Mouse (Mus musculus) heart, postnatal 0 days (tissue): ENCODE results near the gene Ctdspl. TPM values are rescaled to one million over a fixed set of nuclear protein-coding genes. Genes with fewer than 3 reads are reported as not detected.

ENCODE experiments used
- ATAC-seq: fragments of 200-750 bp; cut with Nextera tagmentation; 2 replicates; pipeline ENCODE4 v1.8.0; 2017; ENCODE audit warnings: low read depth, moderate number of reproducible peaks, moderate library complexity; ENCODE audit not compliant: insufficient read depth
- DNase-seq: peaks from one replicate; pipeline ENCODE4 v3.0.0-alpha.2; 2016; ENCODE audit warnings: low spot score
- H3K27ac ChIP-seq: fragments of 300-500 bp; sonication (generic); 2 replicates; pipeline ENCODE4 v1.5.1; 2014; ENCODE audit warnings: low read depth, mild to moderate bottlenecking
- H3K27me3 ChIP-seq: fragments of 300-500 bp; sonication (generic); 2 replicates; pipeline ENCODE4 v1.6.1; 2014; ENCODE audit warnings: low read length, mixed read lengths; ENCODE audit not compliant: control insufficient read depth, insufficient read depth
- H3K36me3 ChIP-seq: fragments of 300-500 bp; sonication (generic); replicated peaks from 2 replicates; pipeline ENCODE4 v1.6.1; 2014; ENCODE audit warnings: low read length, mixed read lengths; ENCODE audit not compliant: control insufficient read depth, insufficient read depth
- H3K4me1 ChIP-seq: fragments of 300-500 bp; sonication (generic); 2 replicates; pipeline ENCODE4 v1.6.1; 2014; ENCODE audit warnings: antibody characterized with exemption; ENCODE audit not compliant: control insufficient read depth, insufficient read depth
- H3K4me2 ChIP-seq: fragments of 300-500 bp; sonication (generic); 2 replicates; pipeline ENCODE4 v1.6.1; 2014; ENCODE audit warnings: low read depth, mild to moderate bottlenecking, low read length, moderate library complexity
- H3K4me3 ChIP-seq: fragments of 300-500 bp; sonication (generic); 2 replicates; pipeline ENCODE4 v1.5.1; 2014; ENCODE audit warnings: low read depth, low read length
- H3K9ac ChIP-seq: fragments of 300-500 bp; sonication (generic); replicated peaks from 2 replicates; pipeline ENCODE4 v1.6.1; 2014; ENCODE audit warnings: low read depth, low read length, mixed read lengths
- H3K9me3 ChIP-seq: fragments of 300-500 bp; sonication (generic); replicated peaks from 2 replicates; pipeline ENCODE4 v1.6.1; 2016; ENCODE audit warnings: low read length; ENCODE audit not compliant: control insufficient read depth
- CTCF ChIP-seq: IDR thresholded peaks from 2 replicates; pipeline ENCODE4 v1.5.1; 2016; ENCODE audit warnings: antibody characterized with exemption, control low read depth, low read depth
- EP300 ChIP-seq: IDR thresholded peaks from 2 replicates; pipeline ENCODE4 v1.6.1; 2016; ENCODE audit warnings: antibody characterized with exemption, low read depth
- WGBS: fragments of 180-500 bp; shearing (Covaris S2); extraction: QIAGEN DNeasy Blood & Tissue Kit; methylation state at CpG from one replicate; pipeline ENCODE4 v1.1.7; 2014; 5-methylcytosine and 5-hydroxymethylcytosine counted together
- polyA plus RNA-seq: library from polyadenylated mRNA; unstranded; fragments of >200 nt; fragmentation: Nextera tagmentation; extraction: Ambion mirVana; gene quantifications from 2 replicates; pipeline ENCODE4 v1.2.1, GENCODE M21; 2015
- total RNA-seq: library from RNA; depleted of rRNA; stranded (reverse); fragments of >200 nt; gene quantifications from 2 replicates; pipeline ENCODE4 v1.2.3, GENCODE M21; 2014; ENCODE audit warnings: low replicate concordance

Gene Ctdspl
- total and polyA plus RNA-seq, 2 experiments from 2014 or later: 4.3 to 12.6 TPM

DNA sequence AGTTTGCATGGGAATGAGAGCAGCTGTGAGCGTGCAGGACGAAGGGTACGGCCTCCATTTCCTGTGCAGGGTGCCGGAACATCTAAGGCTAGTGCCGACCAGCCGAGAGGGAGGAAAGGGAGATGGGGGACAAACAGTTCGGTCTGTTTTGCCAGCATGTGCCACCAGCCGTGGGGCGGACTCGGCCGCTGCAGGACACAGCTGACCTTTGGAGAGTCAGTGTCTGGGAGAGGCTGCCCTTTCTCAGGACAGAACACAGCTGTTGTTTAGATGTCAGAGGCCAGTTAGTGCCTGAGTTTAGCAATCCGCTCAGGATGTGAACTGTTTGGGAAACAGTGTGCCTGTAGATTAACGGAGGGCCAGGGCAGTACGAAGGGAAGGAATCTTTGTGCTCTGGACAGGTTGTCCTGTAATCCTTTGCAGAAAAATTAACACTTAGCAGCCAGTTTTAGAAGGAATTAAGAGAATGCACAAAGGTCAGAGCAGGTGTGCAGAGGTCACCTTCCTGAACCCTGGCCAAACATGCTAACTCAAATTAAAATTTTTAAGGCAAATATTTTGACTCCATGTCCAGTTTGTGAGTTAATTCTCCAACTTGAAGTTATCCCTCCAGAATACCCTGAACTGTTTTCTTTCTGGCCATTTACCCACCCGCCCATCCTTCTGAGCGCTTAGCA lies 34.3 kb downstream of the Ctdspl start:
- Histone ChIP-seq H3K27ac (peak overlapping the region; percentile 17; the same call in 1 of the 2 replicates), H3K4me1 (0 out of 2 replicates have a peak, but pooled peaks cover 14% of the 10 kb centered on the region), H3K9ac (no peak overlapping the region; the same call in 1 of the 2 replicates), H3K27me3 (no peaks in the 10 kb centered on the region), H3K4me2 (peak overlapping the region; percentile 21), H3K36me3 (no peaks in the 10 kb centered on the region), H3K4me3 (no peak overlapping the region), H3K9me3 (no peaks in the 10 kb centered on the region)
- WGBS: 36% methylated on average over 16 of the region's 16 CpGs
- peak; percentile 40 for ATAC-seq
- DNase-seq: no peak
- no peak for TF ChIP-seq EP300
- TF ChIP-seq CTCF: no peak

DNA sequence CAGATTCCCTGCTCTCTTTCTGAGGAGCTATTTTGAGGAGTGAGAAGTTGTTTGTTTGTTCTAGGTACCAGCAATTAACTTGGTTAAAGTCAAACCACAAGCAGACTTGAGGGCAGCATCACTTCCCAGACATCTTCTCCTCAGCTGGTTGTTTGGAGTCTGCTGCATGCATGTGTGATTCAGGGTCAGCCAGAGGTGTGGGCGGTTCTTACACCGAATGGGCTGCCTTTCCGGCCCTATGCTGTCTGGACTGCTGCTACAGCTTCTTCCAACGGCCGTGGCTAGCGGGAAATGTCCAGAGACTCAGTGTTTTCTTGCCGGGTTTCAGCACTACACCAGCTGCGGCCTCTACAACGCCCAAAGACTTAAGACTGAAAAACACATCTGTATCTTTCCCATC lies 36.9 kb downstream of the Ctdspl start:
- TF ChIP-seq EP300 (no peak), CTCF (no peak)
- H3K4me3 ChIP-seq: no peak overlapping the region
- no peak overlapping the region for H3K4me2 ChIP-seq
- H3K9ac ChIP-seq: no peak overlapping the region
- 0 out of 2 replicates have a peak, but pooled peaks cover 6% of the 10 kb centered on the region for H3K36me3 ChIP-seq
- H3K4me1 ChIP-seq: 0 out of 2 replicates have a peak, but pooled peaks cover 14% of the 10 kb centered on the region
- no peak for ATAC-seq
- H3K27me3 ChIP-seq: no peaks in the 10 kb centered on the region
- no peaks in the 10 kb centered on the region for H3K9me3 ChIP-seq
- 82% methylated on average over 9 of the region's 9 CpGs for WGBS
- DNase-seq: no peak
- H3K27ac ChIP-seq: no peak overlapping the region

DNA sequence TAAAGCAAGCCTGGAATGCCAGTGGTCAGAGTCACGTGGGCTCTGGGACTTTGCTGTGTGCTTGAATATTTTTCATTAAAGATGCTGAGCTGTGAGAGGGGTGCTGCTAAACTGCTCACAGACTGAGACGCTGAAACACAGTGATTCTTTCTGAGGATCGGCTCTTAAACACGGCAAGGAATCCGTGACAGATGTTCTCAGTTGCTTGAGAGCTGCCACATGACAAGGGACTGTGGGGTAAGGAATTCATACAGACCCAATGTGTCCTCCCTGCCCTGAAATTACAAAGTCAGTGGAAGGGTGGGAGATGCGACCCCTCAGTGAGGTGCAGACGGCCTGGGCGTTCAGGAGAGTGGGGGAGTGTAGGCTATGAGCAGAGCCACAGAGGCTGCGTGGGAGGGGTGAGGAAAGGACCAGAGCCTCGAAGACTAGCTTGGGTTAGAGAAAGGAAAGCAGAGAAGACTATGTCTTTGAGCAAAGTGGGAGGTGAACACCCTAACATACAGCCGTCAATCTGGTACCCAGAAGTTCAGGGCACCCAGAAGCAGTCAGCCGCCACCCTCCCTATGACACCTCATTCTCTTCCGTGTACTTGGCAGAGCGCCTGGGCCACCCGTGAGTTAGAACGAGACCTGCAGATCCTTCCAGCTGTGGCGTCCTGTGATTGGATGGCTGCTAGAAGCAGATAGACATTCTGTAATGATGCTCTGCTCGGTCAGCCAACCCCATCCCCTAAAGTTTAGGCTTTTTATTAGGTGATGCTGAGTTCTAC lies 38.2 kb downstream of the Ctdspl start:
- Histone ChIP-seq H3K36me3 (0 out of 2 replicates have a peak, but pooled peaks cover 6% of the 10 kb centered on the region), H3K9me3 (no peaks in the 10 kb centered on the region), H3K9ac (no peak overlapping the region), H3K4me2 (no peak overlapping the region), H3K27ac (no peak overlapping the region), H3K4me1 (0 out of 2 replicates have a peak, but pooled peaks cover 7% of the 10 kb centered on the region), H3K4me3 (no peak overlapping the region), H3K27me3 (no peaks in the 10 kb centered on the region)
- ATAC-seq: no peak
- DNase-seq: no peak
- TF ChIP-seq CTCF (no peak), EP300 (no peak)
- WGBS: 50% methylated on average over 18 of the region's 18 CpGs

DNA sequence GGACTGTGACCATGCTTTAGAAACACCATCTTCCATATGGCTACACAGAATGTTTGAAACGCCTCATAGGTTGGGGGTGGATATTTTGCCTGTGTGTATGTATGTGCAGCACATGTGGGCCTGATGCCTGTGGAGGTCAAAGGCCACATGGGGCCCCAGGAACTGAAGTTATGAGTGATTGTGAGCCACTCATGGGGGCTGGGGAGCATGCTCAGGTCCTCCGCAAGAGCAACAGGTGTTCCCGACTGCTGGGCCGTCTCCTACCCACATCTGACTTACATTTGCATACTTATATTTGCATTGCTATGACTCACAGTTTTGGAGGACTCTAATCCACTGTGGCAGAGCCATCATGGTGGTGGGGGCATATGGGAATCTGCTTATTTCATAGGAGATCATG lies 43.6 kb downstream of the Ctdspl start:
- Histone ChIP-seq H3K9ac (no peak overlapping the region), H3K4me2 (no peak overlapping the region), H3K9me3 (no peaks in the 10 kb centered on the region), H3K4me1 (peaks cover 18% of the 10 kb centered on the region), H3K27me3 (no peaks in the 10 kb centered on the region), H3K27ac (no peak overlapping the region), H3K36me3 (0 out of 2 replicates have a peak, but pooled peaks cover 6% of the 10 kb centered on the region), H3K4me3 (no peak overlapping the region)
- ATAC-seq: no peak
- WGBS: 93% methylated on average over 4 of the region's 4 CpGs
- TF ChIP-seq CTCF: no peak
- no peak for TF ChIP-seq EP300
- no peak for DNase-seq

DNA sequence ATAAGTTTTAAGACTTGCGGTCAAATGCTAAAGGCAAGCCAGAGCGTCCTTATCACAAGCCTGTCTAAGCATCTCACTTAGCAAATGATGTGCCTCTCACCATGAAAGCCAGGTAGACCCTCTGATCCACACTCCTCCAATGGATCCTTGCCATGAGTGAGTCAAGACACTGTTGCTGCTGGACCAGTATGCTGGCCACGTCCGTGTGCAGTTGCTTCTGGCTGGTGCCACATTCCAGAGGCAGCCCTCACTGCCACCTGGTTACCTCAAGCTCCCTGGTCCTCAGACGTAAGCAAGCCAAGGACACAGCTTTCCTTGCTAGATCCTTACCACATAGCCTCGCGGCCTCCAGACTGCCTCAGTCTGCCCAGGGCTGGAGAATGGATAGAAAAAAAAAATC lies 46.8 kb downstream of the Ctdspl start:
- no peak overlapping the region; the same call in 1 of the 2 replicates for H3K27ac ChIP-seq
- H3K36me3 ChIP-seq: no peaks in the 10 kb centered on the region; the same call in 1 of the 2 replicates
- 79% methylated on average over 7 of the region's 7 CpGs for WGBS
- DNase-seq (no peak), ATAC-seq (no peak)
- H3K9ac ChIP-seq: no peak overlapping the region
- no peaks in the 10 kb centered on the region for H3K9me3 ChIP-seq
- TF ChIP-seq EP300 (no peak), CTCF (no peak)
- H3K27me3 ChIP-seq: no peaks in the 10 kb centered on the region
- H3K4me1 ChIP-seq: peaks cover 38% of the 10 kb centered on the region
- no peak overlapping the region for H3K4me3 ChIP-seq
- no peak overlapping the region for H3K4me2 ChIP-seq
